Mouse (Mus musculus) urinary bladder, postnatal 25 days (tissue): ENCODE results near the gene Tmem135.
"Not testable (repeated sequence)": the region's sequence is repeated elsewhere in the genome, so short reads cannot be mapped to it uniquely, and the experiment has no call there.

Experiments used
- DNase-seq: peaks from one replicate; pipeline ENCODE4 v3.0.0; 2022; ENCODE audit warnings: low spot score

The Tmem135 gene

DNA sequence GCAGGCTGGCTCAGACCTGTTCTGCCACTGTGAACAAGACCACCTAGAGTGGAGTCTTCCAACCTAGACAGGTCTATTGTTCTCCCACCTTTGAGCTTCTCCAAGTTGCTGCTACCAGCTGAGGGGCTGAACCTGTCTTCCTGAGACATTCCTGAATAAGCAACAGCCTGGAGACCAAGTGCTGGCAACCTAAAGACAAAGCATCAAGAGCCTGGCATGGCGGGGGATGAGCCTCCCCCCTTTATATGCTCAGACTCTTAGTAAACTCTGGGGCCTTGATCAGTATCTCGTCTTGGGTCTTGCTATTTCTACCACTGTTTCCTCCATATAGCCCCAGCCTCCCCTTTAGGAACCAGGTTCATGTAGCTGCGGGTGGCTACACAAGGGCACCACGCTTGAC is 81.3 kb downstream of the Tmem135 start:
- DNase-seq = not testable (repeated sequence)

DNA sequence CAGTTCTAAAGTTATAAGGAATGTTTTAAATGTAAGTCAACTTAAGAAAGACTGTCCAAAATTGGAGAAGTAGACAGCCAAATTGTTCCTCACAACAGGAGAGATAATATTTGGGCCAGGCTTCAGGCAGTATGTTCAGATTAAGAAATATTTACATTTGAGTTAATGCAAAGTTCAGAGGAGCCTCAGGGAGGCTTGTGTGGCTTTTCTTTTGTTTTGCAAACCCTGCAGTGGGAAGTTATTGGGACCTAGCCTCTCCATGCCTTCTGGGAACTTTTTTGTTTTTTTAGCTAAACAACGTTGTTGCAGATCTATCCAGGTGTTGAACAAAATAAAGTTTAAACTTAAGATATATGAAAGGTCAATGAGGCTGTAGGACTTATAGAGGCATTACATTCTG is 84.7 kb downstream of the Tmem135 start:
- no peak for DNase-seq

DNA sequence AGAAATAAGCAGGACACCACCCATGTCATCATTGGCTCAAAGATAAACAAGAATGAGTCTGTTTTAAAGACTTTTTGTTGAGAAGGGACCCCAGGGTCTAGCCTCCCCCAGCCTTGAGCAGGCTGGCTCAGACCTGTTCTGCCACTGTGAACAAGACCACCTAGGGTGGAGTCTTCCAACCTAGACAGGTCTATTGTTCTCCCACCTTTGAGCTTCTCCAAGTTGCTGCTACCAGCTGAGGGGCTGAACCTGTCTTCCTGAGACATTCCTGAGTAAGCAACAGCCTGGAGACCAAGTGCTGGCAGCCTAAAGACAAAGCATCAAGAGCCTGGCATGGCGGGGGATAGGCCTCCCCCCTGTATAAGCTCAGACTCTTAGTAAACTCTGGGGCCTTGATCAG is 86.9 kb downstream of the Tmem135 start:
- not testable (repeated sequence) for DNase-seq

DNA sequence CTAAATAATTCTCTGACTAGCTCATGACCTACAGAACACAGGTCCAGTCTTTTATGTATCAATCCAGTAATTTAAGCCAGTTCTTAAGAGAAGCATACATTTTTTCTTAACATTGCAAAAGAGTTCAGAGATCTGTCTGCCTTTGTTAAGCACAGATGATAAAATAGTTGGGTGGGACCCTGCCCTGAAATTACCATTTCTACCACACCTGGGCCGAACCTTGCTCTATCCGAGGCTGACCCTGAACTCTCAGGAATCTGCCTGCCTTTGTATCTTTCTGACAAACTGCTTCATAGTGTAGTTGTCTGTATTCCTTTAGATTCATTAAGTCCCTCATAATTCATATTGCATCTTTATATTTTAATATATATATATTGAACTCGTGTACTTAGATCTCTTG is 87.9 kb downstream of the Tmem135 start:
- DNase-seq = no peak

DNA sequence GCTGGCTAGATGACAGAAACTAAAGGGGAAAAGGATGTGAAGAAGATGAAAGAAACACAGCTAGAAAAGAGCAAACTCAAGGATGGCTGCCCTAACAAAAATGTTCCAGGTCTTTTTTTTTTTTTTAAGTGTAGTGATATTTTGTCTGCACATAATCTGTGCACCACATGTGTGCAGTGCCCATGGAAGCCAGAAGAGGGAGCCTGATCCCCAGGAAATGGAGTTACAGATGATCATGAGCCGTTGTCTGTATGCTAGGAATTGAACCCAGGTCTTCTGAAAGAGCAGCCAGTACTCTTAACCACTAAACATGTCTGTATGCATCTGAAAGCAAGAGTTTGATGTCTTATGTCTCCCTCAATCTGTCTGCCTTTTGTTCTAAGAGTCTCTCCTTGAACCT is 92.5 kb downstream of the Tmem135 start:
- no peak for DNase-seq

DNA sequence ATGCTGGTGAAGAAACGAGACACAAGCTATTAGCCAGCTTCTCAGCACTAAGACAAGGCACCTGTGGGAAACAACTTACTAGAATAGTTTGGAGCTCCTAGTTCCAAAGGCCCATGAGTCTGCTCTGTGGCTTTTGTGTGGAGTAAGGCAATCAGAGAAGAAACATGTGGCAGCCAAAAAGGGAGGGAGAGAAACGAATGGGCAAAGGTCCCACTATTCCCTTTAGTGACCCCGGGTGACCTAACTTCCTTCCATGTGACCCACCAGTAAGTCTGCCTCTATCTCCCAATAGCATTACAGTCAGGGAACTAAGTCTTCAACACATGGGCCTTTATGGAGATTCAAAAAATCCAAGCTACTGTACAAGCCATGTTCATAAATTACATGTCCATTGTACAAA is 95.1 kb downstream of the Tmem135 start:
- no peak for DNase-seq

DNA sequence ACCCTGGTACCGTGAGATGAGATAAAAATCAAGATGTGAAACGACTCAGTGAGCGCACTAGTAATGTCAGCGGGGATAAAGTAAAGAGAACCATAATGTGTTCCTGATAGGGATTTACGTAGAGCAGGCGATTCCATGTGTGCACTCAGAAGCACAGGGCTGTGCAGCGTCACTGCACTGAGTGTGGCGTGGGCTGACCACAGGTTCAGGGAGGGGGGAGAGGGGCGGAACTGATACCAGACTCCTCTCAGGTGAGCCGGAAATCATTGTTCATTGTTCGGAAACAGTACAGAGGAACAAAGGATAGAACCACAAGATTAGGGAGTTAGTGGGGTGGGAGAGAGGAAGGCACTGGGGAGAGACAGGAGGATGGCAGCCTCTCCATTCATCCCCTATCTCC is 95.8 kb downstream of the Tmem135 start:
- no peak for DNase-seq

DNA sequence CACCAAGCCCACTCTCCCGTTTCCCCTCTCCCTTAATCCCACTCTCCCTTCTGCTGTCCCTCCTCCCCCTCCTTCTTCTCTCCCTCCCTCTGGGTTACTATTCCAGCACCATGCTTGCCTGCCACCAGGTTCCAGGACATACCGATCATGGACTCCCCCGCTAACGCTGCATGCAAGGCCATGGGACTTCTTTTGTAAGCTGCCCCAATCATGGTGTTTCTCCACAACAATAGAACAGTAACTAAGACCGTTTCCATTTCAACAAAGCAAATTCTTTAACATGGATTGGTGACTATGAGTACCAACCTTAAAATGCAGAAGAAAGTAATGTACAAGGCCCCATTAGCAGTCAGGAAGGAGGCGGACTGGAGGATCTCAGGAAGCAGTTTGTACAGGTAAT is 97.2 kb downstream of the Tmem135 start:
- no peak for DNase-seq

DNA sequence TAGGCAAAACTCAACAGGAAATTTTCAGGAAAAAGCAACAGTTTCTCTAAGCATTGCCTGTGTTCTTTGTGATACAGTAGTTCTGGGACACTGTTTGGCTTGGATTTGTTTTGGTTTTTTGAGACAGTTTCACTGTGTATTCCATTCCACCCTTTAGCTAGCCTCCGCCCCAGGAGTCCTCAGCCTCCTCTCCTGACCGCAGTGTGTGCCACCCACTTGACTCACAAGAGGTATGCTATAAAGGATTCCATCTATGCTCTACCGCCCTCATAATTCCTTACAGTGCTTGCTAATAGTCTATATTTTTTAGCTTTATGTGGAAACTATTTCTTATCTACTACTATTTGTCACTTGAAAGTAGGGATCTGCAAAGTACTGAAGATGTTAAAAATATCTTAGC is 99.1 kb downstream of the Tmem135 start:
- DNase-seq = no peak

DNA sequence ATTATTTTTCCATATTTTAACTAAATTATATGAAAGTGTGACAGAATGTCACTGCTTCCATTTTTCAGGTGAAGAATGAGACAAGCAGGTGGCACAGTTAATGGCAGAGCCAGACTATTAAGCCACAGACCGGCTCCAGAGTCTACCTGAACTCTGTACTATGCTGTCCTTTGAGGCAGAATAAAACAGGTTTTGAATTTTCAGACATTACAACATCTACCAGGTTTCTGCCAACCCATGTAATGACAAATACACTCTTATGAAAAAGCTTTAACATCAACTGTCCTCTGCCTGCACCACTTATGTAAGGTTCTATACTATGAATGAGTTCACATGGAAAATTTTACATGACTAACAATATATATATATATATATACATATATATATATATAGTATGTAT is 100.3 kb downstream of the Tmem135 start:
- DNase-seq = no peak

DNA sequence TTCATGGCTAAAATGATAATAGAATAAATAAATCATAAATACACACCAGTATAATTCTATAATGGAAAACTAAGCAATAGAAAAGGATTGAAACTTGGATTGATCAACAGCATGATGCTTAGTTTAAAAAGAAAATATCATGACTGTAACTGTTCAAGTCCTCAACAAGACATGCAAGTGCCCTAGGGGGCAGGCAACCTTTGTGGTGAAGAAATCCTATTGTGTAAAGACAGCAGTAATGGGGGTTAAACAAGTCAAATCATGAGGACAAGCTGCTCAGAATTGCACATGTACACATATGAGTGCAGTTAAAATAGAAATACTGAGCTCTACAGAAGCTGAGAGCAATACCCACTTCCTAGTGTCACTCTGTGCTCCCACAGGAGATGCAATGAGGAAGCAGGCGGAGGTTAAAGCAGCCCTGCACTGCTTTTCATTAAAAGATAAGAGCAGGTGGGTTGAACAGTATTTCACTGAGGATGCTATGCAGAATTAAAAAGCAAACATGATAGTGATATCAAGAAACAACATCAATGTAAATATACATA is 105.0 kb downstream of the Tmem135 start:
- DNase-seq = no peak

DNA sequence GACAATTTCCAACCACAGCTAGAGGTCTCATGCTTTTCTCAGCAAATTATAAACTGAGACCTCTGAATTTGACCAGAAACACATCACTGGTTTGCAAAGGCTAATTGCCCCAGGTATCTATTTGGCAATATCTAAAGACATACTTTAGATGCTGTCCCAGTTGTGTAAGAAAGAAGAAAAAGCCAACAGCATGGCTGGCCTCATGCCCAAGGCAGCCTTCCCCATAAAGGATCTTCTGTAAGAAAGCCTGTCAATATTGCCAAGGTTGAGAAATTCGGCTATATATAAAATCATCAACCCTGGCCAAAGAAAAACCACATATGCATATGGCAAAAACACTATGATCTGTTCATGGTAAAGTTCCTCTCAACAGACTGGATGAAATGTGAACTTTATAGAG is 107.1 kb downstream of the Tmem135 start:
- no peak for DNase-seq

DNA sequence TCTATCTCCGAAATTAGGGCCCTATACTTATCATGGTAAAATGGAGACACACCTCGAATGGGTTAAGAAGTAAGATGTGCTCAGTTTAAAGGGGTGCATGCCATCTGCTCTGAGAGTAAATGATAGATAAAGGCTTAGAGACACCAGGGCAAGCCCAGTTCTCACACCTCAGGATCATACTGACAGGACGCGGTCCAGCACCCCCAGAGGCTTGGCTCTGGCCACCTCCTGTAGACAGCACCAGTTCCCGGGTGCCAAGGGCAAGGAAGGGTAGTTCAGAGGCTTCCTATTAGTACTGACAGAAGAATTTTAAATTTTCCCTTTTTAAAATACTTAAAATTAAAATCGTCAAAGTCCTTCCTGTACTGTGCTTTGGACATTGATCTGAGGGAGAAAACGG is 121.4 kb downstream of the Tmem135 start:
- DNase-seq = no peak

DNA sequence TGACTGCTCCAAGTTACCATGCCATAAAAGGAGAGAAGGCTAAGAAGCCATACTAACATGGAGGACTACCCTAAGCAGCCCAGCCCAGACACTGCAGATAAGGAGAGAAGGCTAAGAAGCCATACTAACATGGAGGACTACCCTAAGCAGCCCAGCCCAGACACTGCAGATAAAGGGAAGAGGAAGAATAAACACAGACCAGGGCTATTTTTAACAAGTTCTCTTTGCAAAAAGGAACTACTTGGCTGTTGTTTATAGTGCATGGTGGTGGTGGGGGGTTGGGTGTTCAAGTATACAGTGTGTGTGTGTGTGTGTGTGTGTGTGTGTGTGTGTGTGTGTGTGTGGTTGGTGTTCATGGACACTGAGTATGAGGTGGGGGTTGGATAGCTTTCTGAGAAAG is 133.6 kb downstream of the Tmem135 start:
- not testable (repeated sequence) for DNase-seq

DNA sequence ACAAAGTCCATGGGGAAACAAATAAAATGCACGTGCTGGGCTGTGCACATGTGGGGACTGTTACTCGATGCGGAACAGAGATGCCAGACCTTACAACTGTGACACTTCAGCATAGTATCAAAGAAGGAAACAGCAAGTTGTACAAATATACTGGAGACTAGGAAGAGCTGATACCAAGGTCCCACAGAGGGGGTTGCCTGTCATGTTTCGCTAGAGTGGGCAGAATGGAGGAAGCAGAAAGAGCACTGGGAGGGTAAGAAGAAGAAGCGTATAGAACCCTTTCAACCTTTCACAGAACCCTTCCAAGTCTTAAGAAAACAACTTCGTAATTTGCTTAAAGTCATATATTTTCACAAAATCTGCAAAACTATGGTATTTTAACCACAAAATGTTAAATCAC is 134.2 kb downstream of the Tmem135 start:
- DNase-seq = no peak

DNA sequence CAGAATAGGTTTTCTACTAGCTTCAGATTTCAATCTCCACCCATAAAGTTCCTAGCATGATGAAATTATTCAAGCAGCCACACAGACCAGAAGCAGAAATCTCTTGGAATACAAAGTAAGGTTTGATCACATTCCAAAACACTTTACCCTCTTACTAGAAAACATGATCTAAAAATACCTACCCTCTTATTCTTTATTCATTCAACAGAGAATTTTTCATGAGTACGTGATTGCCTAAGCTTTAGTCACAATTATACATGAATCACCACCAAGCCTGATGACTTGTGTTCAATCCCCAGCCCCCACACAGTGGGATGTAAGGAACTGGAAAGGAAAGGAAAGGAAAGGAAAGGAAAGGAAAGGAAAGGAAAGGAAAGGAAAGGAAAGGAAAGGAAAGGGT is 136.5 kb downstream of the Tmem135 start:
- no peak for DNase-seq

DNA sequence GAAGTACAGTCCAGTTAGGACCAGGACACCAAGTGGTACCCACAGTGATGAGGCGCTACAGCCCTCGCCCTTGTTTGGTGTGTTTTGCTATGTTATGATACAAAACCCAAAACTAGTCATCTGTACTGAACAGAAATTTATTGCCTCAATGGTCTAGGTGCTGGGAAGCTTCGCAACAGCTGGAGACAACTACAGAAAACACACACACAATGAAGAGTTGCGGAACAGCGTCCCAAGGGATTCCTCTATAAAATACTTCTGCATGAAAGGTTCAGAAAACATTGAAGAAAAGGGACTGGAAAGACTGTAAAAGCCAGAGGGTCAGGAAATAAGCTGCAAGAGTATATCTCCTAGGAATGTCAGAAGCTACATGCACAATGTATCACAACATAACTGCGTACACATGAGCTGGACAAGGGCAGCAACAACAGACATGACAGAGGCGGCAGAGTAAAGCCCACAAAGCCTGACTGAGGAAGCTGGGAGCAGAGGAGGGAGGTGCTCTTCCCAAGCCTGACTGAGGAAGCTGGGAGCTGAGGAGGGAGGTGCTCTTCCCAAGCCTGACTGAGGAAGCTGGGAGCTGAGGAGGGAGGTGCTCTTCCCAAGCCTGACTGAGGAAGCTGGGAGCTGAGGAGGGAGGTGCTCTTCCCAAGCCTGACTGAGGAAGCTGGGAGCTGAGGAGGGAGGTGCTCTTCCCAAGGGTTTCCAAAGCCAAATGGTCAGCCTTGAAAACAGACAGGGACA is 137.8 kb downstream of the Tmem135 start:
- no peak for DNase-seq

DNA sequence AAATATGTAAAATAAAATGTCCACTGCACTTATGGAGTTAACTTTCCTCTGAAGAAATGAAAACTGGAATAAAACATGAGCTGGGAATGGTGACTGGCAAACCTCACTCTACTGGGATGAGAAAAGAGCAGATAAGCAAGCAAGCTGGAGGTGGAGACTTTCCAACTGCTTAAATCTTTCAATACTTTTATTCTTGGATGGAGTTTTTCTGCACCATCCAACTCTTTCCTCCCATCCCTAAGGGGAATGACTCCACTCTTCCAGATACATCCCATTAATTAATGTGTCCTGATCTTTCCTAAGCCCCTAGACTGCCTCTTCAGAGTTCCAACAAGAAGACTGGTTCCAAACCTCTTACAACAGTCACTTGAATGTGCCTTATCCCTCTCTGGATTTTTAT is 143.1 kb downstream of the Tmem135 start:
- DNase-seq = no peak

DNA sequence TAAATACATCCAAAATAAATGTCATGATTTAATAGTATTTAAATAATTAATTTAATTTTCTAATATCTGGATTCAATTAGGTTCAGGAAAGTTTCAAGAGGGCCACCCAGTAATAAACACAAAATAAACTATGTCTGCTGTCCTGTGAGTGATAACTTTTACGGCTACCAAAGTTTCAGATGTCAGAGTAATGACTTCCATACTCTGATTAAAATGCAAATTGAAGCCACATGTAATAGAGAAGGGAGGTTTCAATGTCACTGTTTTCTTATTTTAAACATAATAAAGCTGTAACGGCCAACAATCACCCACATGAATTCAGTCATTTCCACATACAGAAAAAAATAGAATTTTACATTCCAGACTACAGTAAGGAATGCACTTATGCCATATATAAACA is 145.2 kb downstream of the Tmem135 start:
- no peak for DNase-seq

DNA sequence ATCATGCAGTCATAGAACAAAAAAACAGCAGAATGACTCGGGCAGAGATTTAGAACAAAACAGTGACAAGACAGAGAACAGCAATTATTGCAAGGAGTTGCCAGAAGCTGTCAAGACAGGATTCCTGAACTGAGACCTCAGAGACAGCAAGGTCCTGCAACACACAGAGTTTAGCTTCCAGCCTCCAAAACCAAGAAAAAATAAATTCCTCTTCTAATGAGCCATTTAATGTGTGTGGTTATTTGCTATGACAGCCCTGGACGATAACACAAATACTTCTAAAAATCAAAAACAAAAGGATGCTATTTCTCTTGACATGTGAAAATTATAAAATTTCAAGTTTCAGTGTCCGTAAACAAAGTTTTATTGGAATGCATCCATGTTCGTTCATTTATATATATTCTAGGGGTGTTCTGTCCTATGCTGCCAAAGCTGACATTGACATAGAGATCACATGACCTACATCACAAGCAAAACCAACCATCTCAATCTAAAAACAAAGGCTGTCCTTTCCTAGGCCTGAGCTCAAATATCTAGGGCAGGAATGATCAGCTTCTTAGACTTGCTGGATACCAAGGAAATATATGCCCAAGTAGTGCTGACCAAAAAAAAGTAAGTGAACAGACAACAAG is 146.0 kb downstream of the Tmem135 start:
- no peak for DNase-seq

DNA sequence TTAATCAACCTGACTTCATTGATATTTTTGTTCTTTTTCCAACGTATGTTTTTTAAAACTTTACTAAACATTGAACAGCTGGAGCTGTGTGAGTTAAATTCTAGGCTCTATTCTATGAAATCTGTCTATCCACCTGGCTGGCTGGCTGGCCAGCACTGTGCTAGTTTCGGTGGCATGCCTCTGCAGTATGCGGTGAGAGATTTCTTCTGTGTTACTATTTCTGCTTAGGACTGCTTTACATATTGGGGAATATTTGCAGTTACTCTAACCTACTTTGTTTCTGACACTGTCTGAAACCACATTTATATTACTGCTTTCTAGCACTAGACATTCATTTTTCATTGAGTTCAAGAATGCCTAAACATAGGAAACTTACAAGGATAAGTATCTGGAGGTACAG is 150.2 kb downstream of the Tmem135 start:
- DNase-seq = no peak

DNA sequence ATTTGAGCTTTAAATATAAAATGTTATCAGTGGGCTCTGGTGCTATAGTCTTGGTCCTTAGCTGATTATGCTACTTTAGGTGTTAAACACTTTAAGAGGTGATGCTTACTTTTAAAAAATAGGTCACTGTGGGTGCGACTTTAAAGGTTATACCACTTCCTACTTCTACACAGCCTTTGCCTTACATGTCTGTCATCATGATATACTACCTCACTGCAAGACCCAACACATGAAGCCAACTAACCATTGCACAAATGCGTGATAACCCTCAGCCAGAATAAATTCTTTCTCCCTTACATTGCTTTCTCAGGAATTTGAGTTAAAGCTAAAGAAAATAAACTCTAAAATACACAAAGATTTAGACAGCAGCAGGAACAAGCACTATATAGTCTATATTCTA is 150.7 kb downstream of the Tmem135 start:
- no peak for DNase-seq

DNA sequence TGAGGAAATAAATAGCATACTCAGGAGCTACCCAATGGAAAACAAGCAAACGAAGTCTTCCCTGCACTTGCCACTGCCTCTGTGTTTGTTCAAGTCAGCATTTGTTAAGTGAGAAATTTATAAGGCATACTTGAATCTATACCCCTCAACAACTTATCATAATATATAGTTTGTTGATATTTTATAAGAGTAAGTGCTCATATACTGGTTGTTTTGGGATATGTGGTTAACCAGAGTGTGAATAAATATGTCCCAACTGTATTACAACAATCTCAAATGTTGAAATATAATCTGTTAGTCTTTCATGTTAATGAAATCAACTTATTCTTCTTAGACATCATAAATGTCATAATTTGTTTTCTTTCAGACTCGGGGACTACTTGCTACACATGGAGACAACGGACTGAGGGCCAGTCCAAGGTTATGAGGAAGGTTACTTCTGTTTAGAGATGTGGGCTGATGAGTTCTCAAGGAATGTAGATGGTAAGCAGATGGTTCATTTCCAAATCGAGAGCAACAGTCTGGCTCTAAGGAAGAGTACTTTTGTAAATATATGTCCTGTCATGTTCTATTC is 152.1 kb downstream of the Tmem135 start:
- DNase-seq = no peak
